Mouse (Mus musculus) cerebellum, postnatal 4 days (tissue): ENCODE measurements around the gene Rimbp3.
A peak's percentile ranks its signal among the peaks of the same experiment; 100 is the strongest.
"Not testable (repeated sequence)": the region's sequence is repeated elsewhere in the genome, so short reads cannot be mapped to it uniquely, and the experiment has no call there.

Source experiments
- DNase-seq, 2 experiments: peaks; one replicate each; pipeline ENCODE4 v3.0.0; 2022; ENCODE audit warnings: low spot score in 2 of 2, mixed read lengths in 1 of 2

The Rimbp3 gene

GRCm38 (mm10) chr16:17208389-17209361, at the start of gene Rimbp3:
Gene Rimbp3 (plus strand): TSS chr16:17208603.
- DNase-seq: peak; percentile 77 to 91

DNA sequence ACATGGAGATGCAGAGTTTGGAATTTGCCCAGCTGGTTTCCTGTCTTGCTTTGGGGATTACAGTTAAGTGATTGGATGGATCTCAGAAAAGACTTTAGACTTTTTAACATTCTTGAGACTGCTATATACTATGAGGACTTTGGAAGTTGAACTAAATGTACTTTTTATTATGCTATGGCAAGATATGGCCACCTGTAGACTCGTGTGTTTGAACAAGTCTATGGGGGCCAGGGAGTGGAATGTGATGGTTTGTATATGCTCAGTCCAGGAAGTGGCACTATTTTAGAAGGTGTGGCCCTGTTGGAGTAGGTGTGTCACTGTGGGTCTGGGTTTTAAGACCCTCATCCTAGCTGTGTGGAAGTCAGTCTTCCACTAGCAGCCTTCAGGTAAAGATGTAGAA, 42.9 kb upstream of the Rimbp3 start:
- DNase-seq: not testable (repeated sequence)

DNA sequence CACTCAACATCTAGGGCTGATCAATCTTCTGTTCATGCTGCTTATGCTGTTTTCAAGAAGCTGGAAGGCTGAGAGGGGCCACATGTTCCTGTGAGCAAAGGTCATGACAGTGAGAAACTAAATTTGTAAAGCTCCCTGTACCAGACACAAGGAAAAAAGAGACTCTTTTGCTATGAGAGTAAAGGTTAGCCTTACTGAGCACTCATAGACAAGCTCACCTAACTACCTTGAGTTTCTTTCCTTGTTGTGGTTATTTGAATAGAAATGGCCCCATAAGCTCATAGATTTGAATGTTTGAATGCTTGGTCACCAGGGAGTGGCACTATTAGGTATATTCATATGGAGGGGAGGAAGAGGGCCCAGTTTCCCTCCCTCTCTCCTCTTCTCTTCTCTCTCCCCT, 41.2 kb upstream of the Rimbp3 start:
- no peak for DNase-seq

GRCm38 (mm10) chr16:17168049-17168448, 40.4 kb upstream of the Rimbp3 start:
- no peak for DNase-seq

DNA sequence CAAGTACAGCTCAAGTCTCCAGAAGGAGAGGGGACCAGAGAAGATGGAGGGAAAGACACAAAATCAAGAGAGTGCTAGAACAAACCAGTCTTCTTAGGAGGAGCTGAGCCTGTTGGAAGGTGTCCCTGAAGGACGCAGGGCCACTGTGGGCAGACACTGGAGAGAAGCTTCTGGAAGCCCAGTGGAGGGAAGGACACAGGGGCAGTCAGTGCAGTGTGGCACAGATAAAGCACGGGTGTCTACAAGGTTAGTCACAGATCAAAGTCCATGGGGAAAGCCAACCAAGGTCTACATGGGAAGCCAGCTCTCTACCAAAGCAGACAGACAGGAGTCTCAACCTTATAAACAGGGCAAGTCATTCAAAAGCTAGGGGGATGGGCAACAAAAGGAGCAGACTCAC, 32.6 kb upstream of the Rimbp3 start:
- no peak for DNase-seq

DNA sequence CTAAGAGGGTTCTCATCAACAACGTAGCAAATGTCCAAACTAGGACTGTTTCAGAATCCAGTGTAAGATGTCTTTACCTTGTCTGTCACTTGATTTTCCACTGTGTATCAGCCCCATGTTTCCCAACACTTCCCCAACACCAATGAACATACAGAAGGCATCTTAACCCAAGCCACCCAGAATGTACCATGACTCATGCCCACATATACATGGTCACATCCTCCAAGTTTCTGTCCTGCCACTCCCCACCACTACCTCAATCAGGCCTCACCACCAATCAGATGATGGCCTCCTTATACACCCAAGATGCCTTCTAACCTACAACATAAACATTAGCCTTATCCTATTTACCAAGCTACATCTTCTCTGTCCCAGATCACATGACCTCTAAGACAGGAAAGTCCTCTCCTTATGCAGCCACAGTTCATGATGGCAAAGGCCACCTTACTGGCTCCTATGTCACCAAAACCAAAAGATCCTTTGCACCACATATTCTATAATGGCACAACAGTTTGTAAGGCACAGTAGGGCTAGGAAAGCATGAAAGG, 30.7 kb upstream of the Rimbp3 start:
- DNase-seq: no peak

DNA sequence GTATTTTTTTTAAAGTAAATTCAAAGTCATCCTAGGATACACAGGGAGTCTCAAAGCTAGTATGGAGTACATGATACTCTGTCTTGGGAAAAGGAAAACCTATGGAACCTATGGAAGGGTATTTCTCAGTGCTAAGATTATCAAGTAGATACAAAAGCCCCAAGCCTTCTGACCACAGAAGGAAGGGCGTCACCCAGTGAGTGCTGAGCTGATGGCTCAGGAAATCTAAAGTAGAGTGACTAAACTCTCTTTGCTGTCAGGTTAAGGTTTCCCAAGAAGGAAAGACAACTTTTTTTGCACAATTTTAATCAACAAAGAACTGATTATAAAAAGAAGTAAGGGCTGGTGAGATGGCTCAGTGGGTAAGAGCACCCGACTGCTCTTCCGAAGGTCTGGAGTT, 28.7 kb upstream of the Rimbp3 start:
- no peak for DNase-seq

- DNase-seq: no peak
Measured at GRCm38 (mm10) chr16:17181382-17181781, 27.0 kb upstream of the Rimbp3 start.

DNA sequence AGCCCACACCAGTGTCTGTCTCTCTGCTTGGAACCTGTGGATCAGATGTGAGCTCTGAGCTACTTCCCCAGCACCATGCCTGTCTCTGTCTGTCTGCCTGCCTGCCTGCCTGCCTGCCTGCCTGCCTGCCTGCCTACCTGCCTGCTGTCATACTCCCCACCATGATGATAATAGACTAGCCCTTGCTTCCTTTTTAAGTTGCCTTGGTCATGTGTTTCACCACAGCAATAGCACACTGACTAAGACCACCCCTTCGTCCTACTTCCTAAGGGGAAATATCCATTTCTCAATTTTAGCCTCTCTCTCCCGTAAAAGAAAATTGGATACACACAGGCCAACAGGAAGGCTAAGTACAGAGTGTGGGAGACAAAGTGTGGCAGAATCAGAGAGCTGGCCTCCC, 26.3 kb upstream of the Rimbp3 start:
- no peak for DNase-seq

DNA sequence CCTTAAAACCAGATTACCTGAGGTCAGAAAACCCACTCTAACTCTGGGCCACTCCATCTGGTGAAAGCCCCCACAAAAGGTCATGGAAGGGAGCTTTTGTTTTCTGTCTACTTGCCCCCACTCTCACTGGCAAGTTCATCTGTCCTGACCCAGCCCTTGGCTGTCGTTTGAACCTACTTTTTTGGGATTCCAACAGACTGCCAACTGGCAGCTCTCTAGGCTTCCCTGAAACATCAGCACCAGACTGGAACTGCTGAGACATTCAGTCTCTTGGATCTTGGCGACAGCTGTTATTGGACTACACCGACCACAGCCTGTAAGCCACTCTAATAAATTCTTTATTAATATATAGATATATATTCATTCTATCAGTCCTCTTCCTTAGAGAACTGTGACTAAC, 25.4 kb upstream of the Rimbp3 start:
- DNase-seq: no peak

GRCm38 (mm10) chr16:17185475-17185874, 22.9 kb upstream of the Rimbp3 start:
- no peak for DNase-seq

DNA sequence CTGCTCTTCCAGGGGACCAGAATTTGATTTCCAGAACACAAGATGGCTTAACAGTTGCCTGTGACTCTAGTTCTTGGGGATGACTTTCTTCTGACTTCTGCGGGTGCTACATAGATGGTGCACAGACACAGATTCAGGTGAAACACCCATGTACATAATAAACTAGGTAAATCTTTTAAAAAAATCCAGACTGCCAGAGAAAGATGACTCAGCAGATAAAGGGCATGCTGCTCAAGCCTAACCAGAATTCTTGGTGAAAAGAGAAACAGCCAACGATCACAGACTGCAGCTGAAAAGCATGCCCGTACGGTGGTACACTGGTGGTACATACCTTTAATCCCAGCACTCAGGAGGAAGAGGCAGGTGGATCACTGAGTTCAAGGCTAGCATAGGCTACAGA, 14.6 kb upstream of the Rimbp3 start:
- no peak for DNase-seq

GRCm38 (mm10) chr16:17200121-17200952, 8.1 kb upstream of the Rimbp3 start:
- DNase-seq: no peak

DNA sequence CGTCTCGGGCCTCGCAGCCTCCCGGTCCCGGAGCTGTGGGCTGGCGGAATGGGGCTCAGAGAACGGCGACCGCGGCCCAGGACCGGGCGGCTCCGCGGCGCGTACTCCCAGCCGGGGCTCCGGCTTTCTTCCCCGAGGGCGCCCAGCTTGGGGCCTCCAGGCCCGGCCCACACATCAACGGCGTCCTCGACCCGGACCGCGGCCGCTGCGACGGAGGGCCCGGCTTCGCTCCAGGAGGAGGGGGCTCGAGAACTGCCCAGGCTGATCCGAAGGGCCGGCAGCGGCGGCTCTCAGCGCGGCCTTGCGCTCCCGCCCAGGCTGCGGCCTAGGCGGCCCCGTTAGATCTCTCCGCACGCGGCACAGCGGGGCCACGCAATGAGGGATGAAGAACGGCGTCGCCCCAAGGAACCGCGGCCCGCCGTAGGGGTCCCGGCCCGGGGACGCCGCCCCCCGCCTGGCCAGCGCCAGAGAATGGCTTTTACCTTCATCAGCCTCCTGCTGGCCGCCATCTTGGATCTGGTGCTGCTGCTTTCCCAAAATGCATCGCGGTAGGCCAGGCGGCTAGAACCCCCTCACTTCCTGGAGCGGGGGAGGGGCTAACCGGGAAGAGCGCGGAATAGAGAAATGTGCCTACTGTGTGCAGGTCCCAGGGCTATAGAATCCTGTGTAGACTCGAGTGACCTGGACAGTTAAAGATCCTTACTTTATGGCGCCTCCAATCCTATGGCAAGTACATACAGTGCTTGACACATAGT, 7.3 kb upstream of the Rimbp3 start:
- peak; percentile 57 to 77 for DNase-seq

- DNase-seq: no peak
Measured at GRCm38 (mm10) chr16:17201977-17202376, 6.4 kb upstream of the Rimbp3 start.

- no peak for DNase-seq
Measured at GRCm38 (mm10) chr16:17202549-17202948, 5.9 kb upstream of the Rimbp3 start, which contains the start of gene Ube2l3. Gene Ube2l3 (minus strand): TSS chr16:17202649.

GRCm38 (mm10) chr16:17204990-17205389, 3.4 kb upstream of the Rimbp3 start:
- DNase-seq: peak in 1 of 2 experiments; percentile 10

- DNase-seq: no peak
Measured at GRCm38 (mm10) chr16:17209404-17209960, 1.1 kb downstream of the Rimbp3 start.

GRCm38 (mm10) chr16:17209981-17210838, 1.8 kb downstream of the Rimbp3 start:
- DNase-seq: peak; percentile 82 to 93
